Mouse (Mus musculus): Measurements from ENCODE around the gene Dclk3. TPM values are rescaled to one million over a fixed set of nuclear protein-coding genes. Genes with fewer than 3 reads are reported as not detected.

The Dclk3 gene
- polyA plus RNA-seq, 1 experiment = 0.09 TPM

DNA sequence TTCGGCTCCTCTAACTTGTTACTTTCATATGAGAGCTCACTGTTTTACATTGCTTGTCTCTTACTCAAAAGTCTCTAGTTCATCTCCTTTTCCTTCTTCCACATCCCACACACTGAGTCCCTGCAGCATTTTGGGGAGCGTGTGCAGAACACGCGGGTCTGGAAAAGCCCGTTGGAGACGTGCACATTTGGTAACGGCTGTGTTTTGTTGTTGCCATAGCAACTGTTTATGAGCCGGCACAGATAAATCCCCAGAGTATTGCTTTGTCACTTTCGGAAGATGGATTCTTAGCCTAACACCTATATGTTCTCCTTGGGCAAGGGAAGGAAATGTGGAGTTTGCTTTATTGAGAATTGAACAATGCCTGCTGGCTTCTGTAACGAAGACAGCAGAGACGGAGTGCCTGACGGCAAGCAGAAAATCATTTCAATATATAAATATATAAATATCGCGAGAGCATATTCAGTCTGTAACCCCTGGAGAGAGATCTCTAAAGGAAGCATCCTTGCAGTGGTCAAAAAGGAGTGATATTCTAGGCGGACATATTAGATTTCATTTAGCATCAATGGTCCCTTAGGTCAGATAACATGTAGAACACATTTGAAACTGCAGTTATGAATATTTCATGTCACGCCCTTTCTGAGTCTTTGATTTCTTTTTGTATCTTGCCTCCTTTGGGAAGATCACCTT lies 26.3 kb upstream of the Dclk3 start:
- 89% methylated on average over 16 of the region's 16 CpGs for WGBS
- no peak for DNase-seq
- H3K4me1 ChIP-seq (replicated peaks; ENCODE audit: control insufficient read depth, insufficient read depth, low read length) = no peaks in the 10 kb centered on the region
- no peak overlapping the region for H3K27ac ChIP-seq (ENCODE audit: control insufficient read depth, insufficient read depth, low read length)
- no peak overlapping the region for H3K4me3 ChIP-seq (ENCODE audit: control insufficient read depth, insufficient read depth, low read length)
- no peaks in the 10 kb centered on the region for H3K27me3 ChIP-seq (ENCODE audit: control insufficient read depth, insufficient read depth, low read length)
- H3K36me3 ChIP-seq (ENCODE audit: control insufficient read depth, insufficient read depth, low read length) = no peaks in the 10 kb centered on the region
- TF ChIP-seq CTCF (IDR thresholded peaks at IDR 0.05; ENCODE audit: borderline replicate concordance, control insufficient read depth, extremely low read depth, insufficient read depth, low read length, poor library complexity) = no peak
- no peak for TF ChIP-seq POLR2A (IDR thresholded peaks at IDR 0.05; ENCODE audit: control insufficient read depth, extremely low read depth, insufficient read depth, low read length, poor library complexity)

DNA sequence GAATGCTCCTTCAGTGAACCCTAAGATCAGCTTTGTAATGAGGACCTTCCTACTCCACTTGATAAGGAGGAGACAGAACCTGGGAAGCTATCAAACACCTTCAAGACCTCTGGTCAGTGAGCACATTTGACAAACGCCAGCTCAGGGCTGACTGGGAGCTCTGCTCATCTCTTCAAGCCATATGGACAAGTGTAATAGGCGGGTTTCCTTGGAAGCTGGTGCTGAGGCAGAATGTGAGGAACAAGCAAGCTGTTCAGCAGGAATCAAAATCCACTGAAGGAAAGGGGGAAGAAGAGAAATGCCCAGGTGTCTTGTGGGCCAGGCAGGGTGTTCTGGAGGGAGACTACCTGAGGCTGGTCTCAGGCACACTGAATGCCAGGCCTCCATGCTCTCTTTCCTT lies 17.0 kb upstream of the Dclk3 start:
- no peaks in the 10 kb centered on the region for H3K4me1 ChIP-seq (replicated peaks; ENCODE audit: control insufficient read depth, insufficient read depth, low read length)
- no peak overlapping the region for H3K27ac ChIP-seq (ENCODE audit: control insufficient read depth, insufficient read depth, low read length)
- no peak overlapping the region for H3K4me3 ChIP-seq (ENCODE audit: control insufficient read depth, insufficient read depth, low read length)
- H3K27me3 ChIP-seq (ENCODE audit: control insufficient read depth, insufficient read depth, low read length) = no peaks in the 10 kb centered on the region
- 88% methylated on average over 2 of the region's 2 CpGs for WGBS
- TF ChIP-seq POLR2A (IDR thresholded peaks at IDR 0.05; ENCODE audit: control insufficient read depth, extremely low read depth, insufficient read depth, low read length, poor library complexity) = no peak
- no peak for TF ChIP-seq CTCF (IDR thresholded peaks at IDR 0.05; ENCODE audit: borderline replicate concordance, control insufficient read depth, extremely low read depth, insufficient read depth, low read length, poor library complexity)
- DNase-seq = no peak
- H3K36me3 ChIP-seq (ENCODE audit: control insufficient read depth, insufficient read depth, low read length) = no peaks in the 10 kb centered on the region

DNA sequence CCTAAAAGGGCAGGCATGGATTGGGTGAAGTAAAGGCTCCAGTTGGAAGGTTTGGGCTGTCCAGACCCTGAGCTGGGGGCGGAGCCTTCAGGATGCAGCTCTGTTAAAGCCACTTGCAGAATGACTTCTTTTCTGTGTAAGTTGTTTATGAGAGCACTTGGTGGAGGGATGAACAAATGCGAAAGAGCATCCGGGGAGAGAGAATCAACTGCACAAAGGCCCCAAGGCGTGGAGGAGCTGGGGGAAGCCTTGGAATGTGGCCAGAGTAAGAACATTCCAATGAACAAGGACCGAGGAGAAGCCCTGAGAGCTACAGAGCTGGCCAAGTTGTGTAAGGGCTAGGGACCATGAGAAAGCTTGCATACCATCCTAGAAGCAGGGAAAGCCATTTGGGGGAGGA lies 16.3 kb upstream of the Dclk3 start:
- no peak for DNase-seq
- Histone ChIP-seq H3K27me3 (ENCODE audit: control insufficient read depth, insufficient read depth, low read length) (no peaks in the 10 kb centered on the region), H3K4me1 (replicated peaks; ENCODE audit: control insufficient read depth, insufficient read depth, low read length) (no peaks in the 10 kb centered on the region), H3K4me3 (ENCODE audit: control insufficient read depth, insufficient read depth, low read length) (no peak overlapping the region), H3K27ac (ENCODE audit: control insufficient read depth, insufficient read depth, low read length) (no peak overlapping the region), H3K36me3 (ENCODE audit: control insufficient read depth, insufficient read depth, low read length) (no peaks in the 10 kb centered on the region)
- no peak for TF ChIP-seq CTCF (IDR thresholded peaks at IDR 0.05; ENCODE audit: borderline replicate concordance, control insufficient read depth, extremely low read depth, insufficient read depth, low read length, poor library complexity)
- no peak for TF ChIP-seq POLR2A (IDR thresholded peaks at IDR 0.05; ENCODE audit: control insufficient read depth, extremely low read depth, insufficient read depth, low read length, poor library complexity)
- 79% methylated on average over 5 of the region's 5 CpGs for WGBS

DNA sequence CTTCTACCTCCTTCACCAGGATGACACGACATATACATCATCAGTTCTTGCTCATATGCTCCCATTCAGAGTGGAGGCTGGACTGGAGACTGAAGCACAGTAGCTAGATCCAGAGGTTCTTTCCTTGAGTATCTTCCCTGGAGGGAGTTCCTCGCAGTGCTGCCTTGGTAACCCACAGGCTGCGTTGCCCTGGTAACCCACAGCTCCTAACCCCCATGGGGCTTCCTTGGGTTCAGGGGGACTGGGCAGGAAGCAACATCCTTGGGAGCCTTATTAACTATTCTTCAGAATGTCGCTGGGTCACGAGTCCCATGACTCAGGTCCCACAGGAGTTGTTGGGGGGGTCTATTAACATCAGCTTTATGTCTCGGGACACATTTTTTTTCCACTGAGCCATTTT lies 13.8 kb upstream of the Dclk3 start:
- TF ChIP-seq CTCF (IDR thresholded peaks at IDR 0.05; ENCODE audit: borderline replicate concordance, control insufficient read depth, extremely low read depth, insufficient read depth, low read length, poor library complexity) (no peak), POLR2A (IDR thresholded peaks at IDR 0.05; ENCODE audit: control insufficient read depth, extremely low read depth, insufficient read depth, low read length, poor library complexity) (no peak)
- no peaks in the 10 kb centered on the region for H3K4me1 ChIP-seq (replicated peaks; ENCODE audit: control insufficient read depth, insufficient read depth, low read length)
- 79% methylated on average over 6 of the region's 6 CpGs for WGBS
- no peak for DNase-seq
- H3K4me3 ChIP-seq (ENCODE audit: control insufficient read depth, insufficient read depth, low read length) = no peak overlapping the region
- H3K36me3 ChIP-seq (ENCODE audit: control insufficient read depth, insufficient read depth, low read length) = no peaks in the 10 kb centered on the region
- H3K27me3 ChIP-seq (ENCODE audit: control insufficient read depth, insufficient read depth, low read length) = no peaks in the 10 kb centered on the region
- H3K27ac ChIP-seq (ENCODE audit: control insufficient read depth, insufficient read depth, low read length) = no peak overlapping the region

DNA sequence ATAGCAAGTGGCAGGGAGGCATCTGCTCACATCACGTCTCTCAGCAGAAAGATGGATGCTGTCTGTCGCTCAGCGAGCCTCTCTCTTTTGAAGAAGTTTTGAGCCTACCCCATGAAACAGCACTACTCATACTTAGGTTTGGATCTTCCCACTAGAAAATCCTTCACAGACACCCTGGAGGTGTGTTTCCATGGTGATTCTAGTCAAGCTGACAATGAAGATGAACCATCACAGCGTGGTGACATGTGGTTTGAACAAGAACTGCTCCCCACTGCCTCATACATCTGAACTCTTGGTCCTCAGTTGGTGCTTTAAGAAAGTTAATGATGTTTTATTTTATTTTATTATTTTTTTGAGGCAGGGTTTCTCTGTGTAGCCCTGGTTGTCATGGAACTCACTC lies 12.9 kb upstream of the Dclk3 start:
- H3K36me3 ChIP-seq (ENCODE audit: control insufficient read depth, insufficient read depth, low read length) = no peaks in the 10 kb centered on the region
- 88% methylated on average over 4 of the region's 4 CpGs for WGBS
- no peak overlapping the region for H3K27ac ChIP-seq (ENCODE audit: control insufficient read depth, insufficient read depth, low read length)
- DNase-seq = no peak
- no peaks in the 10 kb centered on the region for H3K27me3 ChIP-seq (ENCODE audit: control insufficient read depth, insufficient read depth, low read length)
- TF ChIP-seq POLR2A (IDR thresholded peaks at IDR 0.05; ENCODE audit: control insufficient read depth, extremely low read depth, insufficient read depth, low read length, poor library complexity) (no peak), CTCF (IDR thresholded peaks at IDR 0.05; ENCODE audit: borderline replicate concordance, control insufficient read depth, extremely low read depth, insufficient read depth, low read length, poor library complexity) (no peak)
- H3K4me1 ChIP-seq (replicated peaks; ENCODE audit: control insufficient read depth, insufficient read depth, low read length) = no peaks in the 10 kb centered on the region
- H3K4me3 ChIP-seq (ENCODE audit: control insufficient read depth, insufficient read depth, low read length) = no peak overlapping the region

DNA sequence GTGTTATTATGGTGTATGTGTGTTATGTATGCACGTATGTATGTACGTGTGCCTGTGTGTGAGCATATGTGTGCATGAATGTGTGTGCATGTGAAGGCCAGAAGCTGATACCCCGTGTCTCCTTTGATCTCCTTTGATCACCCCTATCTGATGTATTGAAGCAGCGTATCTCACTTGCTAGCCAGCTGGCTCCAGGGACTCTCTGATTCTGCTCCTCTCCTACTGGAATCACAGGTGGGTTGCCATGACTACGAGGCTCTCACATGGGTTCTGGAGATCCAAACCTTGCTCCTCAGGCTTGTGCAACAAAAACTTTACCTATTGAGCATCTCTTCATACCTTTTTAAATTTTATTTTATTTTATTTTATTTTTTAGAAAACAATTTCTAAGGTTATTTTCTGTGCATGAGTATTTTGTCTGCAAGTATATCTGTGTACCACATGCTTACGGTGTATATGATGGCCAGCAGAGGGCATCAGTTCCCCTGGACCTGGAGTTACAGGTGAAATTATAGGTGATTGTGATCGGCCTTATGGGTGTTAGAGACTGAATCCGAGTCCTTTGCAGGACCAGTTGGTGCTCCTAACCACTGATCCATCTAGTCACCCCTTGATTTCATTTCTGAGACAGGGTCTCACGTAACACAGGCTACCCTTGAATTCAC lies 10.9 kb upstream of the Dclk3 start:
- H3K4me1 ChIP-seq (replicated peaks; ENCODE audit: control insufficient read depth, insufficient read depth, low read length) = no peaks in the 10 kb centered on the region
- no peak for TF ChIP-seq POLR2A (IDR thresholded peaks at IDR 0.05; ENCODE audit: control insufficient read depth, extremely low read depth, insufficient read depth, low read length, poor library complexity)
- H3K27ac ChIP-seq (ENCODE audit: control insufficient read depth, insufficient read depth, low read length) = no peak overlapping the region
- H3K36me3 ChIP-seq (ENCODE audit: control insufficient read depth, insufficient read depth, low read length) = no peaks in the 10 kb centered on the region
- 87% methylated on average over 9 of the region's 9 CpGs for WGBS
- H3K4me3 ChIP-seq (ENCODE audit: control insufficient read depth, insufficient read depth, low read length) = no peak overlapping the region
- H3K27me3 ChIP-seq (ENCODE audit: control insufficient read depth, insufficient read depth, low read length) = no peaks in the 10 kb centered on the region
- DNase-seq = no peak
